Mouse (Mus musculus) spleen, adult 2 months (tissue): ENCODE results near the gene Casz1.

Source experiments
- CTCF ChIP-seq: fragments of 200-500 bp; IDR thresholded peaks from 2 replicates; pipeline ENCODE4 v1.5.1; 2011; ENCODE audit warnings: mild to moderate bottlenecking, inconsistent platforms; ENCODE audit not compliant: insufficient read depth, insufficient read length, insufficient replicate concordance; ENCODE audit errors: extremely low read depth
- POLR2A ChIP-seq: fragments of 200-500 bp; IDR thresholded peaks from 2 replicates; pipeline ENCODE4 v1.6.1; 2011; ENCODE audit warnings: low read depth, low read length, inconsistent platforms

GRCm38 (mm10) chr4:148890892-148891838 is 86.9 kb downstream of the Casz1 start:
- TF ChIP-seq CTCF = no peak
- no peak for TF ChIP-seq POLR2A
